Mouse (Mus musculus): ENCODE measurements around the gene Col15a1. TPM values are rescaled to one million over a fixed set of nuclear protein-coding genes. Genes with fewer than 3 reads are reported as not detected.

Col15a1 gene
- polyA plus RNA-seq, 1 experiment, result 0.18 TPM

DNA sequence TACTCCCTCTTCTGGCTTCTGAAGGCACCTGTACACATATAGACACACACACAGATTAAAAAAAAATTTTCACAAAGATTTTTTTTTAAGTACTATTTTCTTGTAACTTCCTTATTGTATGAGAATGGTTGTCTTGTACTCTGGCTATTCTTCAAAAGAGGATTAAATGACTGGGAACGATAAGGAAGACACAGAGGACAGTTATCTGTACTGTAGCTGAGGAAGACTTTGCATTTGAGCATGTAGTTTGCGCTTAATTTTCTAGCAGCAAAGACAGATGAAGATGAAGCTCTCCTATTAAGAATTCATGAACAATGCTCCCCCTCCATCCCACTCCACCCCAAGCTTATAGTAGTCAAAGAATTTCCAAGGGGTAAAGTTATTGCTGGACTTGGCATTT lies 154.7 kb downstream of the Col15a1 start:
- no peak overlapping the region for H3K4me2 ChIP-seq (ENCODE audit: low read depth)
- no peak overlapping the region for H3ac ChIP-seq (ENCODE audit: control insufficient read depth, insufficient read length)
- H3K36me3 ChIP-seq (ENCODE audit: control insufficient read depth, insufficient read depth), result no peaks in the 10 kb centered on the region
- TF ChIP-seq MYOG (IDR thresholded peaks at IDR 0.05; ENCODE audit: control insufficient read depth in 1 of 3, insufficient read depth in 1 of 3, insufficient read length in 2 of 3, low read depth in 2 of 3) (no peak), TCF12 (IDR thresholded peaks at IDR 0.05; ENCODE audit: insufficient read depth, poor library complexity, severe bottlenecking) (no peak), E2F4 (IDR thresholded peaks at IDR 0.05; ENCODE audit: insufficient read depth) (no peak), SRF (IDR thresholded peaks at IDR 0.05; ENCODE audit: control insufficient read depth, insufficient read length, low read depth) (no peak), MYOD1 (IDR thresholded peaks at IDR 0.05; ENCODE audit: control insufficient read depth in 1 of 3, insufficient read length in 2 of 3, low read depth in 2 of 3) (no peak), REST (IDR thresholded peaks at IDR 0.05; ENCODE audit: insufficient read depth, insufficient read length) (no peak), POLR2A (IDR thresholded peaks at IDR 0.05; ENCODE audit: insufficient read length, low read depth) (no peak), POLR2AphosphoS2 (IDR thresholded peaks at IDR 0.05; ENCODE audit: insufficient read length, low read depth) (no peak), TCF3 (IDR thresholded peaks at IDR 0.05; ENCODE audit: insufficient read length, low read depth) (no peak), USF1 (IDR thresholded peaks at IDR 0.05; ENCODE audit: low read depth) (no peak), CEBPB (IDR thresholded peaks at IDR 0.05; ENCODE audit: insufficient read depth, poor library complexity, severe bottlenecking) (no peak), MAX (IDR thresholded peaks at IDR 0.05; ENCODE audit: low read depth) (no peak)
- H3K4me3 ChIP-seq, result no peak overlapping the region
- H3K79me2 ChIP-seq (ENCODE audit: control insufficient read depth, insufficient read depth), result peaks cover 57% of the 10 kb centered on the region
- H3K27me3 ChIP-seq (ENCODE audit: control insufficient read depth, insufficient read depth, insufficient read length), result no peaks in the 10 kb centered on the region

Other genes starting within 250 kb of the Col15a1 start
- not detected for gene Gabbr2, start 216.3 kb upstream of the Col15a1 start, polyA plus RNA-seq (2012; fragmentation: generic; extraction: Trizol)
- 0.71 TPM for gene Anks6, start 150.7 kb upstream of the Col15a1 start, polyA plus RNA-seq (2012; fragmentation: generic; extraction: Trizol)
- gene Galnt12, start 116.3 kb upstream of the Col15a1 start, polyA plus RNA-seq (2012; fragmentation: generic; extraction: Trizol), result not detected
- 2.7 TPM for gene Tgfbr1, start 145.1 kb downstream of the Col15a1 start, polyA plus RNA-seq (2012; fragmentation: generic; extraction: Trizol)

Measured in myocyte (in vitro differentiated cells).